Mouse (Mus musculus): ENCODE results near the gene Mrpl20.

DNA sequence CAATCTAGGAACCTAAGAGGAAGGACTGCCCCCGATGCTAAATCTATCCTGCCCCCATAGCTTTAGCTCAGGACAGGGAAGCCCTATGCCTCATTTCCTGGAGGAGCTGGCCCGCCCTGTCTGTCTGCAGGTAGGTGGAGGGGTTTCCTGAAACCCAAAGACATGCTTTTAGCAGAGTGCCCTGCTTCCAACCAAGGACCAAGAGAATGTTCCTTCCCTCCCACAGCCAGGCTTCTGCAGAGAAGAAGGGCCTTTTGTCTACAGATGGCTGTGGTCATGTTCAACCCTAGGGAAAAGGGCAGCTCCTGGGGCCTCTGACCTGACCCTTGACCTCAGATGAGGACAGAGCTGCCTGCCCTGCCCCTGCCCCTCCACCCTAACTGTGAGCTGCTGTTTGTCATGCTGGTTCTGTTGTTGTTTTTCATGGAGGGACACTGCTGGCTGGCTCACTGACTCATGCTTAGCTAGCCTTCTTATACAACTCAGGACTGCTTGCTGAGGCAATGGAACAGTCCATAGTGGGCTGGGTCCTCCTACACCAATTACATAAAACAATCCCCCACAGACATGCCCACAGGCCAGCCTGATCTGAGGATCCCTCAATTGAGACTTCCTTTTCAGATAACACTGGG lies 25.9 kb upstream of the Mrpl20 start:
- no peak for TF ChIP-seq POLR2A (IDR thresholded peaks at IDR 0.05; ENCODE audit: insufficient read depth, low read depth, low read length)
- TF ChIP-seq CTCF (IDR thresholded peaks at IDR 0.05), result no peak

Measured in heart, adult 2 months (tissue).